Mouse (Mus musculus) bone marrow macrophage, adult 2 months (primary cell): Measurements from ENCODE around the gene Sspo.

ENCODE experiments used
- CTCF ChIP-seq: IDR thresholded peaks from 2 replicates; pipeline ENCODE4 v1.5.1; 2012; ENCODE audit warnings: low read depth, mild to moderate bottlenecking, low read length, moderate library complexity
- POLR2A ChIP-seq: IDR thresholded peaks from 2 replicates; pipeline ENCODE4 v1.6.1; 2012; ENCODE audit warnings: mild to moderate bottlenecking, low read depth, low read length, borderline replicate concordance

- TF ChIP-seq POLR2A, result no peak
- no peak for TF ChIP-seq CTCF
Observed at GRCm38 (mm10) chr6:48446256-48446655, 1.8 kb upstream of the Sspo start.
